Mouse (Mus musculus) MEL (cell line): ENCODE results near the gene Pccb. TPM values are rescaled to one million over a fixed set of nuclear protein-coding genes. Genes with fewer than 3 reads are reported as not detected.

Source experiments
- DNase-seq: peaks from one replicate; pipeline ENCODE4 v3.0.0; 2011; ENCODE audit warnings: low read depth, low spot score
- H3K27ac ChIP-seq: 2 replicates; pipeline ENCODE4 v1.5.1; 2012; ENCODE audit warnings: low read depth, mild to moderate bottlenecking, control low read depth, low read length, moderate library complexity; ENCODE audit not compliant: control insufficient read depth
- H3K27me3 ChIP-seq, 2 experiments: fragments of 150-350 bp in 1 of 2; sonication (generic) in 1 of 2; 2 replicates each; pipeline ENCODE4 v1.6.1; 2012; ENCODE audit warnings: low read length in 2 of 2, mild to moderate bottlenecking in 2 of 2, improper control_type of control experiment in 1 of 2, moderate library complexity in 1 of 2; ENCODE audit not compliant: insufficient read depth in 2 of 2, control insufficient read depth in 1 of 2
- H3K36me3 ChIP-seq, 2 experiments: 2 replicates each; pipeline ENCODE4 v1.6.1; 2012 to 2014; ENCODE audit warnings: low read length in 2 of 2, improper control_type of control experiment in 1 of 2, inconsistent platforms in 1 of 2, mild to moderate bottlenecking in 1 of 2; ENCODE audit not compliant: insufficient read depth in 2 of 2, control insufficient read depth in 1 of 2
- H3K4me1 ChIP-seq, 2 experiments: fragments of 150-350 bp in 1 of 2; sonication (generic) in 1 of 2; 2 replicates each; pipeline ENCODE4 v1.6.1; 2012; ENCODE audit warnings: low read length in 2 of 2, improper control_type of control experiment in 1 of 2, mild to moderate bottlenecking in 1 of 2; ENCODE audit not compliant: insufficient read depth in 2 of 2, control insufficient read depth in 1 of 2
- H3K4me3 ChIP-seq, 2 experiments: fragments of 150-350 bp in 1 of 2; sonication (generic) in 1 of 2; 2 replicates each; pipeline ENCODE4 v1.5.1; 2012; ENCODE audit warnings: low read depth in 2 of 2, low read length in 2 of 2, mild to moderate bottlenecking in 2 of 2, moderate library complexity in 2 of 2, control low read depth in 1 of 2, improper control_type of control experiment in 1 of 2; ENCODE audit not compliant: control insufficient read depth in 1 of 2, insufficient read depth in 1 of 2
- H3K79me2 ChIP-seq: 2 replicates; pipeline ENCODE4 v1.6.1; 2012; ENCODE audit warnings: mild to moderate bottlenecking, low read length, moderate library complexity; ENCODE audit not compliant: control insufficient read depth, poor library complexity, insufficient read depth
- H3K9ac ChIP-seq: 2 replicates; pipeline ENCODE4 v1.6.1; 2012; ENCODE audit warnings: low read depth, mild to moderate bottlenecking, control low read depth, low read length, moderate library complexity; ENCODE audit not compliant: control insufficient read depth, poor library complexity, severe bottlenecking
- H3K9me3 ChIP-seq: fragments of 150-350 bp; sonication (generic); replicated peaks from 2 replicates; pipeline ENCODE4 v1.6.1; 2012; ENCODE audit warnings: mild to moderate bottlenecking, low read length, improper control_type of control experiment, moderate library complexity; ENCODE audit not compliant: insufficient read depth
- BHLHE40 ChIP-seq: IDR thresholded peaks from 2 replicates; pipeline ENCODE4 v1.6.1; 2012; ENCODE audit warnings: low read depth, mild to moderate bottlenecking, inconsistent platforms, low read length, improper control_type of control experiment, borderline replicate concordance
- CHD1 ChIP-seq: IDR thresholded peaks from 2 replicates; pipeline ENCODE4 v1.6.1; 2012; ENCODE audit warnings: low read depth, mild to moderate bottlenecking, inconsistent platforms, low read length, improper control_type of control experiment
- CHD2 ChIP-seq: IDR thresholded peaks from 2 replicates; pipeline ENCODE4 v1.6.1; 2011; ENCODE audit warnings: low read length, improper control_type of control experiment
- CTCF ChIP-seq, 3 experiments: IDR thresholded peaks in 2 of 3; conservative IDR thresholded peaks in 1 of 3; 2 replicates each; pipeline ENCODE4 v1.5.1; 2011 to 2012; ENCODE audit warnings: low read length in 3 of 3, low read depth in 2 of 3, mild to moderate bottlenecking in 2 of 3, improper control_type of control experiment in 1 of 3, inconsistent platforms in 1 of 3, mixed read lengths in 1 of 3, moderate library complexity in 1 of 3; ENCODE audit not compliant: control insufficient read depth in 1 of 3, insufficient read depth in 1 of 3, poor library complexity in 1 of 3, severe bottlenecking in 1 of 3
- ELF1 ChIP-seq: IDR thresholded peaks from 2 replicates; pipeline ENCODE4 v1.6.1; 2014; ENCODE audit warnings: low read depth, mild to moderate bottlenecking, inconsistent platforms, low read length, improper control_type of control experiment, moderate library complexity
- ETS1 ChIP-seq: IDR thresholded peaks from 2 replicates; pipeline ENCODE4 v1.6.1; 2012; ENCODE audit warnings: low read depth, mild to moderate bottlenecking, inconsistent platforms, low read length, improper control_type of control experiment, moderate library complexity
- HCFC1 ChIP-seq: IDR thresholded peaks from 2 replicates; pipeline ENCODE4 v1.6.1; 2012; ENCODE audit warnings: low read depth, mild to moderate bottlenecking, inconsistent platforms, low read length, improper control_type of control experiment, moderate library complexity
- JUND ChIP-seq: IDR thresholded peaks from 2 replicates; pipeline ENCODE4 v1.6.1; 2011; ENCODE audit warnings: low read depth, mild to moderate bottlenecking, improper control_type of control experiment, low read length
- MAX ChIP-seq: IDR thresholded peaks from 2 replicates; pipeline ENCODE4 v1.6.1; 2011; ENCODE audit warnings: low read length, improper control_type of control experiment
- MEF2A ChIP-seq: IDR thresholded peaks from 2 replicates; pipeline ENCODE4 v1.6.1; 2014; ENCODE audit warnings: low read depth, mild to moderate bottlenecking, inconsistent platforms, low read length, improper control_type of control experiment; ENCODE audit not compliant: poor library complexity, insufficient replicate concordance, severe bottlenecking; ENCODE audit errors: extremely low read depth
- MXI1 ChIP-seq: IDR thresholded peaks from 2 replicates; pipeline ENCODE4 v1.6.1; 2011; ENCODE audit warnings: mild to moderate bottlenecking, low read depth, low read length, improper control_type of control experiment
- MYB ChIP-seq: IDR thresholded peaks from 2 replicates; pipeline ENCODE4 v1.6.1; 2011; ENCODE audit warnings: mild to moderate bottlenecking, low read depth, low read length, improper control_type of control experiment
- MYC ChIP-seq: IDR thresholded peaks from 2 replicates; pipeline ENCODE4 v1.6.1; 2011; ENCODE audit warnings: low read depth, mild to moderate bottlenecking, low read length, improper control_type of control experiment, moderate library complexity
- NELFE ChIP-seq: IDR thresholded peaks from 2 replicates; pipeline ENCODE4 v1.6.1; 2011; ENCODE audit warnings: low read depth, low read length, improper control_type of control experiment
- POLR2A ChIP-seq, 2 experiments: IDR thresholded peaks; 2 replicates each; pipeline ENCODE4 v1.6.1; 2011 to 2012; ENCODE audit warnings: low read length in 2 of 2, mild to moderate bottlenecking in 2 of 2, control low read depth in 1 of 2, improper control_type of control experiment in 1 of 2, low read depth in 1 of 2, moderate library complexity in 1 of 2; ENCODE audit not compliant: control insufficient read depth in 1 of 2, insufficient read depth in 1 of 2, poor library complexity in 1 of 2
- POLR2AphosphoS5 ChIP-seq: IDR thresholded peaks from 2 replicates; pipeline ENCODE4 v1.6.1; 2012; ENCODE audit warnings: low read depth, borderline replicate concordance, mild to moderate bottlenecking, inconsistent platforms, low read length, moderate library complexity, mixed read lengths
- RAD21 ChIP-seq: IDR thresholded peaks from 2 replicates; pipeline ENCODE4 v1.6.1; 2011; ENCODE audit warnings: mild to moderate bottlenecking, low read depth, low read length, improper control_type of control experiment
- RCOR1 ChIP-seq: IDR thresholded peaks from 2 replicates; pipeline ENCODE4 v1.6.1; 2012; ENCODE audit warnings: low read depth, mild to moderate bottlenecking, inconsistent platforms, low read length, improper control_type of control experiment
- TBP ChIP-seq: IDR thresholded peaks from 2 replicates; pipeline ENCODE4 v1.8.0; 2011; ENCODE audit warnings: low read depth, low read length, improper control_type of control experiment
- TCF12 ChIP-seq: IDR thresholded peaks from 2 replicates; pipeline ENCODE4 v1.6.1; 2014; ENCODE audit warnings: low read depth, mild to moderate bottlenecking, inconsistent platforms, low read length, improper control_type of control experiment, moderate library complexity
- UBTF ChIP-seq: IDR thresholded peaks from 2 replicates; pipeline ENCODE4 v1.6.1; 2012; ENCODE audit warnings: low read depth, mild to moderate bottlenecking, inconsistent platforms, low read length, improper control_type of control experiment, moderate library complexity, borderline replicate concordance; ENCODE audit not compliant: insufficient read depth
- USF1 ChIP-seq: IDR thresholded peaks from 2 replicates; pipeline ENCODE4 v1.6.1; 2014; ENCODE audit warnings: low read depth, mild to moderate bottlenecking, inconsistent platforms, low read length, improper control_type of control experiment, moderate library complexity
- USF2 ChIP-seq, 2 experiments: IDR thresholded peaks; 2 replicates each; pipeline ENCODE4 v1.6.1; 2011 to 2012; ENCODE audit warnings: improper control_type of control experiment in 2 of 2, low read length in 2 of 2, borderline replicate concordance in 1 of 2, inconsistent platforms in 1 of 2, low read depth in 1 of 2, mild to moderate bottlenecking in 1 of 2; ENCODE audit not compliant: insufficient read depth in 1 of 2
- ZC3H11A ChIP-seq: IDR thresholded peaks from 2 replicates; pipeline ENCODE4 v1.6.1; 2012; ENCODE audit warnings: low read depth, mild to moderate bottlenecking, inconsistent platforms, low read length, improper control_type of control experiment
- ZKSCAN1 ChIP-seq: IDR thresholded peaks from 2 replicates; pipeline ENCODE4 v1.6.1; 2012; ENCODE audit warnings: low read depth, mild to moderate bottlenecking, inconsistent platforms, low read length, improper control_type of control experiment, moderate library complexity
- ZMIZ1 ChIP-seq: IDR thresholded peaks from 2 replicates; pipeline ENCODE4 v1.6.1; 2012; ENCODE audit warnings: low read depth, mild to moderate bottlenecking, inconsistent platforms, low read length, improper control_type of control experiment, moderate library complexity
- polyA plus RNA-seq, 2 experiments: library from polyadenylated mRNA; stranded (reverse) in 1 of 2; unstranded in 1 of 2; fragments of >175 nt in 1 of 2; fragments of >200 nt in 1 of 2; gene quantifications; 2 replicates each; pipeline versions ENCODE4 v1.2.1 to v1.2.4; 2012; ENCODE audit warnings: low replicate concordance in 2 of 2, low read depth in 1 of 2; ENCODE audit not compliant: insufficient read length in 2 of 2, insufficient read depth in 1 of 2, missing spikeins in 1 of 2
- total RNA-seq: library from RNA; depleted of rRNA; stranded (reverse); fragments of 300-350 nt; gene quantifications from 2 replicates; pipeline ENCODE4 v1.2.3, GENCODE M21; 2012

Gene Pccb
- total and polyA plus RNA-seq, 3 experiments, result 13.2 to 21.1 TPM; not detected in 1

DNA sequence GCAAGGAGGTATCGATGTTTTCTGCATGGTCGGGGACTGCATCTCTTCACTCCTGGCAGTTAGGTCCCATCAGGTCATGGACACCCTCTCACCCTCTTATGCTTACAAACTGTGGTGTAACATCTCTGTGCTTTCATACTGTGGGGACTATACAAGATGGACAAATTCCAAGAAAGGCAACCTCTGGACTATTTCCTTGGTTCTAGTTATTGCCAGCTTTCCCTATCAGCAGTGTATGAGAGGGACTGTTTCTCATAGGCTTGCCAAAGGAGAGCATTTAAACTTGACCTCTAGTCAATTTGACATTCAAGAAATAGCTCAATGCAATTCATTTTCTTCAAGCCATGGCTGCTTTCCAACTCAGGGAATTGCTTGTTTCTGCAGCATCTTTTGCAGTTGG lies 43.4 kb downstream of the Pccb start:
- TF ChIP-seq ETS1 (no peak), UBTF (no peak), RAD21 (no peak), BHLHE40 (no peak), ZMIZ1 (no peak), ELF1 (no peak), CHD2 (no peak), MAX (no peak), USF1 (no peak), MYB (no peak), CTCF (IDR thresholded peaks at IDR 0.05 in 2 of 3, conservative IDR thresholded peaks at IDR 0.05 in 1 of 3; ENCODE audit: control insufficient read depth in 1 of 3, insufficient read depth in 1 of 3, low read depth in 2 of 3, low read length in 3 of 3, poor library complexity in 1 of 3, severe bottlenecking in 1 of 3) (no peak), ZC3H11A (no peak), ZKSCAN1 (no peak), NELFE (no peak), TCF12 (no peak), MEF2A (no peak), RCOR1 (no peak), CHD1 (no peak), JUND (no peak)
- Histone ChIP-seq H3K9ac (no peak overlapping the region), H3K4me3 (no peak overlapping the region), H3K27me3 (no peaks in the 10 kb centered on the region), H3K27ac (no peak overlapping the region), H3K36me3 (no peaks in the 10 kb centered on the region), H3K79me2 (no peaks in the 10 kb centered on the region), H3K4me1 (no peaks in the 10 kb centered on the region), H3K9me3 (no peaks in the 10 kb centered on the region)
- no peak for DNase-seq

DNA sequence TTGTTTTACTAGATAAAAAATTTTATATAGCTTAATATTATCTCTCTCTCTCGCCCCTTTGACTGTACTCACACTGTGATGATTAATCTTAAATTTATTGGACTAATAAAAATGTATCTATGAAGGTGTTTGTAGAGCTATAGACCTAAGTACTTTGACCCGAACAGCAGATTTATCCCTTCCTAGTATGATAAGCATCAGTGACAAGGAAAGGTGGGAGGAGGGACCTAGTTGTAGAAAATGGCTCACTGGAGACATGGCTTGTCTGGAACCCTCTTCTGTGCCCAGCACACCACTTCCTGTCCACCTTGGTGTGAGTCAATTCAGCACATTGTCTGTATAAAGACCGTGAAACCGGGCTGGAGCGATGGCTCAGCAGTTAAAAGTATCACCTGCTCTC lies 44.1 kb downstream of the Pccb start:
- no peak for DNase-seq
- no peak for TF ChIP-seq CTCF (IDR thresholded peaks at IDR 0.05 in 2 of 3, conservative IDR thresholded peaks at IDR 0.05 in 1 of 3; ENCODE audit: control insufficient read depth in 1 of 3, insufficient read depth in 1 of 3, low read depth in 2 of 3, low read length in 3 of 3, poor library complexity in 1 of 3, severe bottlenecking in 1 of 3)
- no peak for TF ChIP-seq HCFC1
- TF ChIP-seq NELFE, result no peak
- TF ChIP-seq USF1, result no peak
- TF ChIP-seq ETS1, result no peak
- TF ChIP-seq UBTF, result no peak
- no peak for TF ChIP-seq MYC
- TF ChIP-seq JUND, result no peak
- TF ChIP-seq CHD1, result no peak
- TF ChIP-seq USF2 (IDR thresholded peaks at IDR 0.05; ENCODE audit: borderline replicate concordance in 1 of 2, insufficient read depth in 1 of 2, low read depth in 1 of 2, low read length in 2 of 2), result no peak
- TF ChIP-seq POLR2A (IDR thresholded peaks at IDR 0.05; ENCODE audit: control insufficient read depth in 1 of 2, insufficient read depth in 1 of 2, low read depth in 1 of 2, low read length in 2 of 2, poor library complexity in 1 of 2), result no peak
- no peak for TF ChIP-seq TCF12
- no peak for TF ChIP-seq RAD21
- TF ChIP-seq CHD2, result no peak
- no peak for TF ChIP-seq TBP
- no peak for TF ChIP-seq ELF1
- no peak for TF ChIP-seq POLR2AphosphoS5
- no peak for TF ChIP-seq MYB
- no peak for TF ChIP-seq MXI1
- TF ChIP-seq, all 39 proteins: peak for 0
- no peaks in the 10 kb centered on the region for H3K36me3 ChIP-seq

More for the DNA sequence above, 44.1 kb downstream of the Pccb start:
- H3K9me3 ChIP-seq, result no peaks in the 10 kb centered on the region
- H3K79me2 ChIP-seq, result no peaks in the 10 kb centered on the region
- no peak overlapping the region for H3K9ac ChIP-seq
- H3K27me3 ChIP-seq, result no peaks in the 10 kb centered on the region
- no peak overlapping the region for H3K4me3 ChIP-seq
- H3K27ac ChIP-seq, result no peak overlapping the region
- H3K4me1 ChIP-seq, result no peaks in the 10 kb centered on the region
